Mouse (Mus musculus) B cell, adult (primary cell): Measurements from ENCODE around the gene Cdh18. TPM values are rescaled to one million over a fixed set of nuclear protein-coding genes. Genes with fewer than 3 reads are reported as not detected.

Source experiments
- total RNA-seq: library from RNA; stranded (reverse); gene quantifications from 4 replicates; pipeline ENCODE4 v1.2.4, GENCODE M21; 2023; ENCODE audit not compliant: inconsistent age

Gene Cdh18
- total RNA-seq: not detected in 4 replicates

GRCm38 (mm10) chr15:22548711-22549271 is at the start of gene Cdh18:
Gene Cdh18 (plus strand): TSS chr15:22549022.

